Mouse (Mus musculus): Measurements from ENCODE around the gene Lasp1. TPM values are rescaled to one million over a fixed set of nuclear protein-coding genes. Genes with fewer than 3 reads are reported as not detected.

Gene Lasp1
- 59.8 and 83.6 TPM in 2 replicates for polyA plus RNA-seq (2015; fragmentation: Nextera tagmentation; extraction: Ambion mirVana)

DNA sequence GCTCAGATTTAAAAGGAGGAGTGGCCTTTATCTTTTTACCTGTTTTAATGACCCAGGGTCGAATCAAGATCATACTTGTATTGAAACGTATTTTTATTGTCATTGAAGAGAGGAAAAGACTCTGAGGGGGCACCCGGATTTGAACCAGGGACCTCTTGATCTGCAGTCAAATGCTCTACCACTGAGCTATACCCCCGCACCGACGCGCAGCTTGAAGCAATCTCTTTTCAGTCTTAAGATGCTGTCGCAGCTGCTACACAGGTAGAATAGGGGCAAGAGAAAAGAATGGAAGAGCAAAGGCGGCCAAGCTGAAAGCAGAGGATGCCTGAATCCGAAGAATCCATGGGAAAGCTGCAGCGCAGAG is at the start of gene Lasp1:
TSS of gene Lasp1 (plus strand) at position 219 of the 364 bp plus-strand sequence.

DNA sequence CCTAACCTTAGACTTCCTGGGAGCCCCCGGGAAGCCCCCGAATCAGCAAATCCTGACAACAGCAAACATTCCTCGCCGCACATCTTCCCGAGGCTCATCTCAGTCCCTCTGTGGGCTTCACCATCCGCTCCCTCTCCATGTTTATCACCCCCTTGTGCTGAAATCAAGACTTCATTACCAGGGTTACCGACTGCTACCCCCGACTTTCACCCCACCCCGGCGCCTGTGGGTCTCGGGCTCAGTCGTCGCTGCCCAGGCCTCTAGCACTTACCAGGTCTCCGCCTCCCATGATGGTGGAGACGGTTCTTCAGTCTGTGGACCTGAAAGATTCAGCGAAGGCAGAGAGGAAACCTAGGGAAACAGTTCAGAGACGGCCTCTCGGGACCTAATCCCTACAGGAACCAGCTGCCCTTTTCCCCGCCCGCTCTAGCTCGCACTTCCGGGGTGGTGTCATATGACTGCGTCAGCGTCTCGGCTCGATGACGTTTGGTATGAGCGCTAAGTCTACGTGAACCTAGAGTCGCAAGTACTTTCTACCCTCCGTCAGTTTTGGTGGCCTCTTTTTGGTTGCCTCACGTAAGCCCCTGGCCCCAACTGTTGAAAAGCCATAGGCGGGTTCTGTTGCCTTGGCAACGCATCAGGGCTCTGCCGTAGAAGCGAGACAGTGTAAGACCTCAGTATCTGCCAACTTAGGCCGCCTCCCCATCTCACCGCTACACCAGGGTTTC is 32.5 kb upstream of the Lasp1 start, which contains the start of gene Cwc25:
TSS of gene Cwc25 (minus strand) at position 403 of the 728 bp plus-strand sequence.

DNA sequence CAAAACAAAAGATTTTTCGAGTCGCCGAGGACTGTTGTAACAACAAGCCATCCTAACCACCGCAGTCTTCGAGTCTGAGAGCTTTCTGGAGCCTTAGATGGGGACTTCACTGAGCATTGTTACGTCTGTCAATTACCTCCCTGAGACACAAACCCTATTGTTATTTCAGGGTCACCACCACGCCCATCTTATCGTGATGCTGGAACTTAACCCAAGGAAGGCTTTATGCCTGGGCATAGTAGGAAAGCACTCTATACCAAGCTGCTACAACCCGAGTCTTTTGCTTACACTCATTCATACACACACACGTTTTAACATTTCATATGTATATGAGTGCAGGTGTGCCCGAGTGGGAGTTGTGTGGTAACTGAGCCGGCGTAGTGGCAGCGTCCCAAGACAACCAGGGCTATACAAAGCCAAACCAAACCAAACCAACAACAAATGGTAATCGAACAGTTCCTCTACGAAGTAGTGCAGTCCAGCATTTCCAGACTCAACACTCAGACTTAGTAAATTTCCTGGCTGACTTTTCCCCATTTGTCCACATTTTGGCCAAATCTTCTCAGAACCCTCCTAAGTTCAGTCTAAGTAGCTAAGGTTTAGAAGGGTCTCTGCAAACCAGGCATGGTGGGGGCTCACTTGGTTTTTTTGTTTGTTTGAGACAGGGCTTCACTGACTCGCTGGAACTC is 22.8 kb upstream of the Lasp1 start, which contains the start of gene 1700001P01Rik:
TSS of gene 1700001P01Rik (minus strand) at position 111 of the 689 bp plus-strand sequence.

DNA sequence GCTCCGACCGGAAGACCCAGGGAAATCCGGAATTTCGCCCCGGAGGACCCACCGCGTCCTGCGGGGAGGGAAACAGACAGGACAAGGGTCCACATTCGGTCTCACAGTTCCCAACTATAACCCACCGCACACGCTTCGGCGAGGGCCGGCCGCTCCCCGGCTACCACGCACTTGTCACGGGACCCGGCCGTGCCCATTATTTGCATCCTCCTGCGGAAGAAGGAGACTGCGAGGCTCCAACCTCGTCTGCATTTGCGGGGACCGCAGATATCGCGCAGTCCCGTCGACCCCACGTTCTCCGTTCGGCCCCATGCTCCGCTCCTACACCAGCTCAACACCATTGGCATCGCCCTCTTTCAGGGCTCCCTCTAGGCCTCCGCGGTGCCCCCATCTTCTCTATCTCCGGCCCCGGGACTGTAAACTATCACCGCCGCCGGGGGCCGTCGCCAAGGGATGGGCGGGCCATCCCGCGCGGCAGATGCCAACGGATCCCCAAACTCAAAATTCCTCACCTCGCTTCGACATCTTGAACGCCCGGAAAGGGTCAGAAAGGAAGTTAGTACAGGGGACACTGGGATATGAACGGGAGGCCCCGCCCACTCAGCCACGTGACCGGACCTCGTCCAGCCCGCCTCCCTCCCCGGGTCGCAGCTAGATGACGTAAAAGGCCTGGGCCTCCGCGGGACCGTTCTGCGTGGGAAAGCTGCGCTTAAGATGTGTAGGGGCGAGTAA is 16.8 kb upstream of the Lasp1 start, which contains the start of gene Rpl23:
TSS of gene Rpl23 (minus strand) at position 606 of the 732 bp plus-strand sequence.

DNA sequence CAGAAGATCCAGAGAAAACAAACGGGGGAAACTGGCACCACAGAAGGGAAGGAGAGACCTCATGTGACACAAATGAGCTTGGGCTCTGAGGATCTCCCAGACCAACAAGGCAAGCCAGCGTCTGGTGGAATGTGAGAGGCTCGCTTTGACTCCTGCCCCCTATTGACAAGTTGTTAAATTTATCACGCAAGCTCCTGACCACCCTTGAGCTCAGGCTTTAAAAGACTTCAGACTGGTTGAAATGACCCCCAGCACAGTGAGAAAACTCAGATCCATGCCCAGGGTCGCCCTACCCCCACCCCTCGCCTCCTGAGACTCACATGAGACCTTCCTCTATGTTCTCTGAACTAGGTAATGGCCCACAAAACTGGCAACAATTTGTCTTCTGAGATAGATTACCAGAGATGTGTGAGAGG is 41.7 kb downstream of the Lasp1 start, which contains the start of gene B230217C12Rik:
TSS of gene B230217C12Rik (plus strand) at position 242 of the 416 bp plus-strand sequence.

DNA sequence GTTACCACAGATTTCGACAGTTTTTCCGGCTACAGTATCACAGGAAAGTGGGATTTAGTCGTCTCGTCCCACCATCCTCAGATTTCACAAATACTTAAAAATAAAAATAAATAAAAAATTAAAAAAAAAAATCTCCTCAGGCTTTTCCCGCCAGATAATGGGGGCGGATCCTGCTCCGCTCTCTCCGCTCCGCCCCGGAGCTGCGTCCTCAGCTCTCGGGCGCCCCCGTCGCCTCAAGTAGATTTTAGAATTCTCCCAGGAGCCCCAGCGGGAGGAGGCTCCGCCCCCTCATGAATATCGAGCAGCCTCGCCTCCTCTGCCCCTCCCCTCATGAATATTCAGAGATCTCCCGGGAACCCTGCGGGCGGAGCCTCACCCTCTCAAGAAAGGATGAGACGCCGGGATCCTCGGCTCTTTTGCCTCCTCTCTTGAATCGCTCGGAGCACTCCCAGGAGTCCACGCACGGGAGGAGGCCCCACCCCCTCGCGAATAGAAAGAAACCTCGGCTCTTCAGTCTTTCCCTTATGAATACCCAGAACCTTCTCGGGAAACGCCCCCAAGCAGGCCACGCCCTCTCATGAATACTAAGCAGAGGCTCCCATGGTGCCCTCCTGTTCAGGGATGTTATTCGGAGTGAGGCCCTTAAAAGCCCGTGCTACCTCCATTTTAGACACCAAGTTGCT is 85.3 kb downstream of the Lasp1 start, which contains the start of gene Fbxo47:
TSS of gene Fbxo47 (minus strand) at position 237 of the 683 bp plus-strand sequence.

Other genes starting within 250 kb of the Lasp1 start
- gene Srcin1, start 222.8 kb upstream of the Lasp1 start, polyA plus RNA-seq (2015; fragmentation: Nextera tagmentation; extraction: Ambion mirVana): 1.8 and 2.3 TPM in 2 replicates
- 1.1 and 2.2 TPM in 2 replicates for gene Epop, start 169.3 kb upstream of the Lasp1 start, polyA plus RNA-seq (2015; fragmentation: Nextera tagmentation; extraction: Ambion mirVana)
- 1.3 TPM in 2 replicates for gene Mllt6, start 135.6 kb upstream of the Lasp1 start, polyA plus RNA-seq (2015; fragmentation: Nextera tagmentation; extraction: Ambion mirVana)
- 53.6 and 65.4 TPM in 2 replicates for gene Cisd3, start 113.2 kb upstream of the Lasp1 start, polyA plus RNA-seq (2015; fragmentation: Nextera tagmentation; extraction: Ambion mirVana)
- gene Pcgf2, start 98.5 kb upstream of the Lasp1 start, polyA plus RNA-seq (2015; fragmentation: Nextera tagmentation; extraction: Ambion mirVana): 6.3 and 8.3 TPM in 2 replicates
- 662 and 856 TPM in 2 replicates for gene Psmb3, start 95.6 kb upstream of the Lasp1 start, polyA plus RNA-seq (2015; fragmentation: Nextera tagmentation; extraction: Ambion mirVana)
- gene Pip4k2b, start 54.3 kb upstream of the Lasp1 start, polyA plus RNA-seq (2015; fragmentation: Nextera tagmentation; extraction: Ambion mirVana): 1.0 and 1.2 TPM in 2 replicates
- 11.5 and 17.0 TPM in 2 replicates for gene Cwc25, start 32.4 kb upstream of the Lasp1 start, polyA plus RNA-seq (2015; fragmentation: Nextera tagmentation; extraction: Ambion mirVana)
- gene 1700001P01Rik, start 23.1 kb upstream of the Lasp1 start, polyA plus RNA-seq (2015; fragmentation: Nextera tagmentation; extraction: Ambion mirVana): not detected in 2 replicates
- 693 and 816 TPM in 2 replicates for gene Rpl23, start 16.6 kb upstream of the Lasp1 start, polyA plus RNA-seq (2015; fragmentation: Nextera tagmentation; extraction: Ambion mirVana)
- gene B230217C12Rik, start 41.8 kb downstream of the Lasp1 start, polyA plus RNA-seq (2015; fragmentation: Nextera tagmentation; extraction: Ambion mirVana): 6.8 and 7.8 TPM in 2 replicates
- 0.27 and 1.0 TPM in 2 replicates for gene Fbxo47, start 85.2 kb downstream of the Lasp1 start, polyA plus RNA-seq (2015; fragmentation: Nextera tagmentation; extraction: Ambion mirVana)
- 2.3 and 4.6 TPM in 2 replicates for gene Plxdc1, start 187.4 kb downstream of the Lasp1 start, polyA plus RNA-seq (2015; fragmentation: Nextera tagmentation; extraction: Ambion mirVana)
- gene Arl5c, start 197.2 kb downstream of the Lasp1 start, polyA plus RNA-seq (2015; fragmentation: Nextera tagmentation; extraction: Ambion mirVana): 8.8 and 13.2 TPM in 2 replicates
- gene Cacnb1, start 224.0 kb downstream of the Lasp1 start, polyA plus RNA-seq (2015; fragmentation: Nextera tagmentation; extraction: Ambion mirVana): 10.4 and 14.5 TPM in 2 replicates
- gene Rpl19, start 227.7 kb downstream of the Lasp1 start, polyA plus RNA-seq (2015; fragmentation: Nextera tagmentation; extraction: Ambion mirVana): 1,043 and 1,145 TPM in 2 replicates

Data from adrenal gland, postnatal 0 days (tissue).